Mouse (Mus musculus) retina, adult 2 months (tissue): ENCODE results near the gene Gm1113.

Experiments used
- DNase-seq: peaks from one replicate; pipeline ENCODE4 v3.0.0-alpha.2; 2012; ENCODE audit warnings: low read depth, low spot score

Gene Gm1113

GRCm38 (mm10) chr9:35479456-35479855 is 38.6 kb downstream of the Gm1113 start:
- no peak for DNase-seq

GRCm38 (mm10) chr9:35475394-35475793 is 42.7 kb downstream of the Gm1113 start:
- no peak for DNase-seq

GRCm38 (mm10) chr9:35474104-35474724 is 43.9 kb downstream of the Gm1113 start:
- DNase-seq = no peak

- DNase-seq = no peak
These were observed 49.2 kb downstream of the Gm1113 start for GRCm38 (mm10) chr9:35468913-35469312.

GRCm38 (mm10) chr9:35467264-35467817 is 50.7 kb downstream of the Gm1113 start:
- DNase-seq = no peak

DNA sequence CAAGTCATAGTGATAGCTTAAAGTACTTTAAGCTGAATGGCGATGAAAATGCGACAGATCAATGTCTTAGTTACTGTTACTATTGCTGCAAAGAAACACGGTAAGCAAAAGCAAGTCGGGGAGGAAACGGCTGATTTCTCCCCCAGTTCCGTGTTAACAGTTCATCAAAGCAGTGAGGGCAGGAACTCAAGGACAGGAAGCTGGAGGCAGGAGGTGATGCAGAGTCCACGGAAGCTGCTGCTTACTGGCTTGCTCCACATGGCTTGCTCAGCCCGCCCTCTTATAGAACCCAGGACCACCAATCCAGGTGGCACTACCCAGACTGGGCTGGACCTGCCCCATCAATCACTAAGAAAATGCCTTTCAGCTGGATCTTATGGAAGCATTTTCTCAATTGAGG is 58.5 kb downstream of the Gm1113 start:
- DNase-seq = no peak
